Mouse (Mus musculus): ENCODE measurements around the gene Pde3b.
A peak's percentile ranks its signal among the peaks of the same experiment; 100 is the strongest.

Gene Pde3b

GRCm38 (mm10) chr7:114478901-114479300, 63.8 kb downstream of the Pde3b start:
- DNase-seq (ENCODE audit: low read depth, low spot score): peak; percentile 85

GRCm38 (mm10) chr7:114479779-114480178, 64.7 kb downstream of the Pde3b start:
- DNase-seq (ENCODE audit: low read depth, low spot score): no peak

- no peak for DNase-seq (ENCODE audit: low read depth, low spot score)
Measured at GRCm38 (mm10) chr7:114480196-114480989, 65.3 kb downstream of the Pde3b start.

- no peak for DNase-seq (ENCODE audit: low read depth, low spot score)
Measured at GRCm38 (mm10) chr7:114481008-114481407, 65.9 kb downstream of the Pde3b start.

- no peak for DNase-seq (ENCODE audit: low read depth, low spot score)
Measured at GRCm38 (mm10) chr7:114481429-114481931, 66.4 kb downstream of the Pde3b start.

- DNase-seq (ENCODE audit: low read depth, low spot score): no peak
Measured at GRCm38 (mm10) chr7:114492540-114492939, 77.5 kb downstream of the Pde3b start.

GRCm38 (mm10) chr7:114494033-114494432, 79.0 kb downstream of the Pde3b start:
- DNase-seq (ENCODE audit: low read depth, low spot score): no peak

GRCm38 (mm10) chr7:114499293-114499692, 84.2 kb downstream of the Pde3b start:
- no peak for DNase-seq (ENCODE audit: low read depth, low spot score)

GRCm38 (mm10) chr7:114508879-114509278, 93.8 kb downstream of the Pde3b start:
- DNase-seq (ENCODE audit: low read depth, low spot score): no peak

- DNase-seq (ENCODE audit: low read depth, low spot score): peak; percentile 3
Measured at GRCm38 (mm10) chr7:114520122-114520521, 105.0 kb downstream of the Pde3b start.

GRCm38 (mm10) chr7:114526245-114526644, 111.2 kb downstream of the Pde3b start:
- DNase-seq (ENCODE audit: low read depth, low spot score): no peak

- no peak for DNase-seq (ENCODE audit: low read depth, low spot score)
Measured at GRCm38 (mm10) chr7:114536179-114536578, 121.1 kb downstream of the Pde3b start.

- DNase-seq (ENCODE audit: low read depth, low spot score): peak; percentile 84
Measured at GRCm38 (mm10) chr7:114562531-114563241, 147.6 kb downstream of the Pde3b start, which contains the start of gene Cyp2r1. Gene Cyp2r1, minus strand, starts transcription at chr7:114562972.

GRCm38 (mm10) chr7:114573866-114574265, 158.8 kb downstream of the Pde3b start:
- peak; percentile 55 for DNase-seq (ENCODE audit: low read depth, low spot score)

- DNase-seq (ENCODE audit: low read depth, low spot score): no peak
Measured at GRCm38 (mm10) chr7:114576931-114577330, 161.8 kb downstream of the Pde3b start.

GRCm38 (mm10) chr7:114577665-114578064, 162.6 kb downstream of the Pde3b start:
- no peak for DNase-seq (ENCODE audit: low read depth, low spot score)

- peak; percentile 62 for DNase-seq (ENCODE audit: low read depth, low spot score)
Measured at GRCm38 (mm10) chr7:114580426-114580825, 165.3 kb downstream of the Pde3b start.

- DNase-seq (ENCODE audit: low read depth, low spot score): no peak
Measured at GRCm38 (mm10) chr7:114581200-114581599, 166.1 kb downstream of the Pde3b start.

GRCm38 (mm10) chr7:114582441-114582840, 167.4 kb downstream of the Pde3b start:
- no peak for DNase-seq (ENCODE audit: low read depth, low spot score)

Data from ES-CJ7 (cell line).